Mouse (Mus musculus) urinary bladder, postnatal 25 days (tissue): ENCODE data around the gene Susd2.
A peak's percentile ranks its signal among the peaks of the same experiment; 100 is the strongest.

Experiments used
- DNase-seq: peaks from one replicate; pipeline ENCODE4 v3.0.0; 2022; ENCODE audit warnings: low spot score

Gene Susd2

GRCm38 (mm10) chr10:75654053-75654452 lies 10.2 kb upstream of the Susd2 start:
- DNase-seq = no peak

DNA sequence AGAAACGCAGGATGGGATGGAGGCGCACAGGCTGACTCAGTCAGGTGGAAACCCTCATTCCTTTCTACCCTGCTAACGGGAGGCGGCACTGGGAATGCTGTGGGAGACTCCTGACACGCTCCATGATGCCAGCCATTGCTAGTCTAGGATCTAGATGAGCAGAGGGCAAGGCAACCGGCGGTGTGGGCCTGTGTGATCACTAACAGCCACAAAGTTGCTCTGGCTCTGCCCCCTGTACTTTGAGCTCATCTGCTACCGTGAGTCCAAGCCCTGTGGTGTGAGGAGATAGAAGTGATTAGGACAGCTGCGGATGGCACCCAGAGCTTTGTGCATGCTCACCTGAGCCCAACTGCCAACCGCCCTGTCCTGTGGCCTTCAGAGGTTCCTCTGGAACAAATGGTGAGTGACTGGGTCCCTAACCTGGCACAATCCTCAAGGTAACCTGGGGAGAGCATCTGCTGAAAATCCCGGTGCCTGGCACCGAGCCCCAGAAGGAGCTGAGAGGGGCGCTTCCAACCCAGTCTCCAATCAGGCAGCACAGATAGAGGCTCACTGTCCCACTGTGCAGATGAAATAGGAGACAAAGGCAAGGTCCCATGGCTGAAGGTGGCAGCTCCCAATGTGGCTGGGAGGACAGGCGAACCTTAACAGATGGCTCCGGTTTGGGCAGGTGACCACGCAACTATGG lies 7.7 kb upstream of the Susd2 start:
- DNase-seq = no peak

DNA sequence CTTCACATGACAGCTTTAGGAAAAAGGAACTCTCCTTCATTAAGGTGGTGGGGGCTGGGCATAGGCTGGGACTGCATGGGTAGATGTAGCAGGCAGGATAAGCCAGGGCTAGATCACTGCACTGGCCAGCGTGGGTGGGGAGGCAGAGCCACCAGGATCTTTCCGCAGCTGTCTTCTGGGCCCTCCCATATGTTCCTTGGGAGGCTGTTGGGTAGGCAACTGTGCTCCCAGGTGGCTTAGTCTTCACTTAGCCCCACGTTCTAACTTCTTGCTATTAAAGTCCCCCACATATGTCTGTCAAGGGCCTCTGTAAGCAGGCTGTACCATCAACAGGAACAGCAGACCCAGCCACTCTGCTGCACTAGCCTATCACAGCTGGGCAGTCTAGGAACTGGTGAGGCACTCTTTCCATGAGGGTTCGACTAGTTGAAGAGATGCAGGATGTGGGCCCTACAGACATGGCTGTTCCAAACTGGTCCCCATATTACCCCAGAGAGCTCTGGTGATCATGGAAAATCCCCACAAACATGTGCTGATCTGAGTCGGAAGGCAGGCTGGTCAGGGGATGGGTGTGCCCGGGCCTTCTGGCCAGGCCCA lies 6.6 kb upstream of the Susd2 start:
- DNase-seq = no peak

GRCm38 (mm10) chr10:75649406-75649995 lies 5.7 kb upstream of the Susd2 start:
- DNase-seq = no peak

DNA sequence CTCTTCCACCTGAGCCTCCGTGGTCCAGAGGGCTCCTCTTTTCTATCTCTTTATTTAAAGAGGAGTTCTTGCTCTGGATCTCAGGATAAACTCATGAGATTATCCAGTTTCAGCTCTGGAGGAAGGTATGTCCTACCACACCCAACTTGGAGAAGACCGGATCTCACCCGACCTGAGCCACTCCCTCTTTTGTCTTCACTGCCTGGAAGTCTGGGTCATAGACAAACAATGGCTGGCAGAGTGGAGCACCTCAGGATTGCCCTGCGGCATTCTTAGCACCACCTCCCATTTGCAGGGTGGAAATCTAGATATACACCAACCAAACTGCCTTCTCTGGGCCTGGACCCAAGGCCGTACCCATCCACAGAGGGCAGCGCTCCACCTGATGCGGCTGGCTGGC lies 5.2 kb upstream of the Susd2 start:
- no peak for DNase-seq

- no peak for DNase-seq
Observed at GRCm38 (mm10) chr10:75648091-75648490, 4.3 kb upstream of the Susd2 start.

GRCm38 (mm10) chr10:75647362-75647761 lies 3.6 kb upstream of the Susd2 start:
- DNase-seq = no peak

DNA sequence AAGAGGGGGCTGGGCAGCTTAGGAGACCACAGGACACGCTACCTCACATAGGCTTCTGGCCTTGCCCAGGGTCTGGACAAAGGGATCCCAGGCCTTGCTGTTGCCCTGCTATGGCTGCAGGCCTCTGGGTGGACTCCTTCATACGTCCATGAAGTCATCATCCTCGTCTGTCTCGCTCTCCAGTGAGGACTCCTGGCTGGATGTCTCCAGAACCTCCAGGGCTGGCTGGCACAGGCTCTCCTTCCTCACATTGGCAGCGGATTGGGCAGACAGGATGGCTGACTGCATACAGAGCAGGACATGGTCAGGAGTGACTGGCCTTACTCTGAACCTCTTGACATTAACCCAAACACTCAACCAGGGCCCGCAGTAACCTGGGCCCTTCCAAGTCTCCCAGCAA lies 2.6 kb upstream of the Susd2 start:
- DNase-seq = no peak

GRCm38 (mm10) chr10:75645616-75646015 lies 1.8 kb upstream of the Susd2 start:
- DNase-seq = no peak

DNA sequence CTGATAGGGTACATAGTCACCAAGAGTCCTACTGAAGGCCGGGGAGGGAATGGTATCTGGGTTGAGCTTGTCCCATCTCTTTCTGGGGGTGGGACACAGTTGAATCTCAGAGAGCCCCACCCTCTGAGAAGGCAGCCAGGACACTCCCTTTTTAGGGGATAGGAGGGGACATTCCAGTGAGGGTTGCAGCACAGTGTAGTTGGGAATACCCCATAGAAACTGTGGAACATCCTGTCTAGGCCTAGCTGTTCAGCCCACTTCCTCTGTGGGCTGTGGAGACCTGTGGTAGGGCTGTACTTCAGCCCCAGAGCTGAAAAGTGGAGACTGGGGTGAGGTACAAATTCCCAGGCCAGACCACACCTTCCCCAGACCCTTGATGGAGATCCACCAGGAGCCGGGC lies 917 bp downstream of the Susd2 start:
- DNase-seq = no peak

DNA sequence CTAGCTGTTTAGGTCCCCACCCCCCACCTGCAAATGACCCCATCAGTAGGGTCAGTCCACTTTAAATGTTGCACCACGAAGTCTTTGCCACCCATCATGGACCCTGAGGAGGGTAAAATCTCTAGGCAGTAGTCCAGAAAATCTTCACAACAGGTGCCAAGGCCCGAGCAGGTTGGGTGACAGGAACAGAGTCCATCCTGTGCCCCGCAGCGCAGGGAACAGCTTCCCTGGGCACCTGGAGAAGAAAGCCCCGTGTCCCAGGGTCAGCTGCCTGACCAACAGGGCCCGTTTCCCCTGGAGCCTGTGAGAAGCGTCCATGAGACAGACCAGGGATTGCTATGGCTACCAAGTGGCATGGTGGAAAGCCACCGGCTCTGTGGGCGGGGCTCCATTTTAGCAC lies 1.4 kb downstream of the Susd2 start:
- DNase-seq = no peak

DNA sequence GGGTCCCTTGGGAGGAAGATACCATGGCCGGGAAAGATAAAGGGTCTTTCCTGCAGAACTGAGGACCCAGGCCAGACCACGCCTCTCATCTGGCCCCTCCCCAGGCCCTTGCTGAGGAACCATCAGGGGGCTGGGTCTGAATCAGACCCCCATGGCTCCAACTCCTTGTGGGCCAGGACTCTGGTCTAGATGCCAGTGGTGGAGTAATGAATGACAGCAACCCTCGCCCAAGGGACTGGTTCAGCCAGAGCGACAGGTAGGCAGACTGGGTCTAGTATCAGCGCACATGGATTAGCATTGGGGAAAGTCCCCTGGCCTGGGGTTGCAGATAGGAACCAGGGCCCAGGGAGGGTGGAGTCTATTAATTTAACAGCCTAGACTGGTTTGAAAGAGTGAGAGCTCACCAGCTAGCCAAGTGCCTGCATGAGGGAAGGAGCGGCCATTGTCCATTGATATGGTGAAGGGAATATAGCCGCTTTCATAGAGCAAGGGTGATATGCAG lies 2.0 kb downstream of the Susd2 start:
- DNase-seq = no peak

DNA sequence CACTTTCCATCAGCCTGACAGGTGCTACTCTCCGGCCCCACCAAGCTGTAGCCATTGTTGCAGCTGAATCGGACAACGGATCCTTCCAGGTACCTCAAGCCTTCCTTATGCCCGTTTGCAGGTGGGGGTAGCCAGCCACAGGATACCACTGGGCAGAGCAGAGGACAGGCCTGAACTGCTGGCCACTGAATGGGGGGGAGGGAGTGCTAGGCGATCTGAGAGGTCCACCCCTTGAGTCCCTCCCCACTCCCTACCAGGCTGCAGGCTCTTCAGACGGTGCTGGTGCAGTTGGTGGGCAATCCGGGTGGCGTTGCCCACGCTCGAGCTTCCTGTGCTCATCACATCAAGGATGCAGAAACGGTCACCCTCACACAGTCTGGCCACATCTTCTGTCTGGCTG lies 6.1 kb downstream of the Susd2 start:
- DNase-seq = no peak

DNA sequence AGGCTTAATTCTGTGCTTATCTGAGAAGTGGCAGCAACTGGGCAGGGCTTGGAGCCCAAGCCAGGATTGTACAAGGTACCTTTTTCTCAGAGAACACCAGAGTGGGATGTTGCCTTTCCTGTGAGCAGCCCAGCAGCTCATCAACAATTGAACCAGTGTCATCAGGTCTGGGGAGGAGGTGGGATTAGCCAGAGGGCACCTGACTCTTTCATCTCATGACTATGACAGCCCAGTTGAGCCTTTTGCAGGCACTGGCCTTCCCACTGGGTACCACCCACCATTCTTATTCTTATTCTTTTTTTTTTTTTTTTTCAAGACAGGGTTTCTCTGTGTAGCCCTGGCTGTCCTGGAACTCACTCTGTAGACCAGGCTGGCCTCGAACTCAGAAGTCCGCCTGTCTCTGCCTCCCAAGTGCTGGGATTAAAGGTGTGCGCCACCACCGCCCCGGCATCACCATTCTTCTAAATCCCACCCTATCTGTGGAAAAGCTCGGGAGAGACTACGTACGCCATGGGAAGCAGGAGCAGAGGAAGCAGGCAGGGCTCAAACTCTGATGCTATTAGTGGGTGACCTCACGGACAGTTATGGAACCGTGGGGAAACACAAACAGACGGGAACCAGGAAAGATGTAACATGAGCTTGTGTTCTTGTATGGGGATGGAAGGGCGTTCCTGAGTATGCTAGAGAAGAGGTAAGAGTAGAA lies 7.6 kb downstream of the Susd2 start:
- DNase-seq = no peak

DNA sequence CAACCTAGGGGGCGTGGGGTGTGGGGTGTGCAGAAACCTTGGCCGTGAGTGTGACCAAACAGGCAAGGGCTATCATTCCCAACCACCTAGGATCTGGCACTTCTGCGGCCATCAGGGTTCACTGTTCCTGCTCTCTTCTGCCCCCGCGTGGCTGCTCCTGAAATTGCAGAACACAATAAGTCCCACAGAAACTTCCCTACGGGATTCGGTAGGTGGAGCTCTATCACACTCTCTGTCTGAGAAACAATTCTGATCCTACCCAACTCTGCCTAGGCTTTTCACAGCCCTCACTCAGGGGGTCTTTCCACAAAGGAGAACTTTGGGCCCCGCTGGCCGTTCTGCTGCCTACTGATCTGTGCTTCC lies 8.1 kb downstream of the Susd2 start:
- DNase-seq = peak; percentile 85

GRCm38 (mm10) chr10:75635019-75635692 lies 8.7 kb downstream of the Susd2 start:
- no peak for DNase-seq

DNA sequence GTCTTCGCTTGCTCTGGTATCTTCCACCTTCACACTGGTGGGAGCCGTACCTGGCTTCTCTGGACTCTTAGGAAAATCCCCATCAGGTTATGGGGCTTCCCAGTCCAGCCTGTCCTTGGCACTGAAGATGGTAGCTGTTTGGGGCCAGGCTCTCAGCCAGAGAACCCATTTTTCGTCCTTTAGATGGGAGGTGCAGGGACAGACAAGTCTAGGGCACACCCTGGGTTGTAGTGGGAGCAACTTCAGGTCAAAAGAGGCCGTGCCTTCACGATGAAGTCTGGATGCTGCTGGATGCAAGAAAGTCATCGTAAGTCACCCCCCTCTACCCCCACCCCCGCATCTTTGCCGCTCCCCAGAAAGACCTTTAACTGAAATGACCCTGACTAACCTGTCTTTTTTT lies 9.2 kb downstream of the Susd2 start:
- DNase-seq = no peak

GRCm38 (mm10) chr10:75633576-75634139 lies 10.2 kb downstream of the Susd2 start:
- DNase-seq = no peak

DNA sequence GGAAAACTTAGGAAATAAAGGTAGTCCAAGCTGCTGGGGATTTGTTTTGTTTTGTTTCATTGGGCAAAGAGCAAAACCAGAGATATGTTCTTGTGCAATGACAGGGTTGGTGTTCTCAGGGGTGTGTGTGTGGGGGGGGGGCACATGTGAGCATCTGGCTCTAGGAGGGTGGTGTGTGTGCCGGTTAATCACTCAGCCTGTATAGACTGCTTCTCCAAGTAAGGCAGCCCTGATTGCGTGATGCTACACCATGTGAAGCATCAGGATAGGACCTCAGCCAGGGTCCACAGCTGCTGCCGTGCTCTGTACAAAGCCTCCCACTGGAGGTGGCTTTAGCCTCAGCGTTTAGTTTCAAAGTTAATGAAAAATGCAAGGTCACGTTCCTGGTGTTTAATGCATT lies 10.8 kb downstream of the Susd2 start:
- DNase-seq = no peak

DNA sequence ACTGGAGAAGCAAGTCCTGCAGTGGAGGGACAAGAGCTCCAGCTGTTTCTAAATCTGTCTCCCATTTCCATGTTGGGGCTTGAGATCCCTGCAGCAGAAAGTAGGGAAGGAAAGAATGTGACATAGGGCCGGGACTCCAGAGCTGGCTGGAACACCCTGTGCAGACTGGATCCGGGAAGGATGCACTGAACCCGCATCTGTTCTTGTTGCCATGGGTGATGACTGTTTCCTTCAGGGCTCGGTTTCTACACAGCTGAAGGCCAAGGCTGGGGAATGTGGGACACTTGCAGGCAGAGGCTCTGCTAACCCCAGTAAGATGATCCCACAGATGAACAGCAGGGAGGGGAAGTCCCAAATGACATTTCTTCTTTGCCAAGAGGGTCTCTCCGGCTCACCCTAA lies 11.2 kb downstream of the Susd2 start:
- DNase-seq = no peak

- no peak for DNase-seq
Observed at GRCm38 (mm10) chr10:75627490-75627889, 16.3 kb downstream of the Susd2 start.

- no peak for DNase-seq
Observed at GRCm38 (mm10) chr10:75626991-75627390, 16.8 kb downstream of the Susd2 start.
